Mouse (Mus musculus) hindbrain, embryonic 16.5 days (tissue): ENCODE measurements at regions not wholly inside any gene's neighbourhood (a gene's known extent, or its start where the extent isn't known, plus 50 kb on each side); places are given as distances from the start of the nearest gene placed in this dataset.

Experiments
- ATAC-seq: fragments of 200-750 bp; cut with Nextera tagmentation; 2 replicates; pipeline ENCODE4 v1.8.0; 2017; ENCODE audit warnings: moderate TSS enrichment, moderate library complexity
- H3K27ac ChIP-seq: fragments of 300-500 bp; sonication (generic); 2 replicates; pipeline ENCODE4 v1.5.1; 2014; ENCODE audit warnings: low read depth, mild to moderate bottlenecking, control low read depth, low read length, moderate library complexity
- H3K27me3 ChIP-seq: fragments of 300-500 bp; sonication (generic); replicated peaks from 2 replicates; pipeline ENCODE4 v1.6.1; 2014; ENCODE audit warnings: low read length; ENCODE audit not compliant: control insufficient read depth, insufficient read depth
- H3K36me3 ChIP-seq: fragments of 300-500 bp; sonication (generic); 2 replicates; pipeline ENCODE4 v1.6.1; 2014; ENCODE audit warnings: mild to moderate bottlenecking, low read length, moderate library complexity, mixed read lengths; ENCODE audit not compliant: control insufficient read depth, insufficient read depth
- H3K4me1 ChIP-seq: fragments of 300-500 bp; sonication (generic); 2 replicates; pipeline ENCODE4 v1.6.1; 2014; ENCODE audit warnings: low read depth, low read length; ENCODE audit not compliant: control insufficient read depth, insufficient read depth
- H3K4me2 ChIP-seq: fragments of 300-500 bp; sonication (generic); 2 replicates; pipeline ENCODE4 v1.6.1; 2014; ENCODE audit warnings: mild to moderate bottlenecking, low read length, control low read depth, moderate library complexity
- H3K4me3 ChIP-seq: fragments of 300-500 bp; sonication (generic); 2 replicates; pipeline ENCODE4 v1.5.1; 2014; ENCODE audit warnings: mild to moderate bottlenecking, low read length, control low read depth, moderate library complexity
- H3K9ac ChIP-seq: fragments of 300-500 bp; sonication (generic); 2 replicates; pipeline ENCODE4 v1.6.1; 2014; ENCODE audit warnings: low read depth, mild to moderate bottlenecking, control low read depth, low read length, moderate library complexity
- H3K9me3 ChIP-seq: fragments of 300-500 bp; sonication (generic); 2 replicates; pipeline ENCODE4 v1.6.1; 2014; ENCODE audit warnings: mild to moderate bottlenecking, low read length, moderate library complexity; ENCODE audit not compliant: control insufficient read depth
- WGBS: fragments of 180-500 bp; shearing (Covaris S2); extraction: QIAGEN DNeasy Blood & Tissue Kit; methylation state at CpG from one replicate; pipeline ENCODE4 v1.1.7; 2014; 5-methylcytosine and 5-hydroxymethylcytosine counted together

DNA sequence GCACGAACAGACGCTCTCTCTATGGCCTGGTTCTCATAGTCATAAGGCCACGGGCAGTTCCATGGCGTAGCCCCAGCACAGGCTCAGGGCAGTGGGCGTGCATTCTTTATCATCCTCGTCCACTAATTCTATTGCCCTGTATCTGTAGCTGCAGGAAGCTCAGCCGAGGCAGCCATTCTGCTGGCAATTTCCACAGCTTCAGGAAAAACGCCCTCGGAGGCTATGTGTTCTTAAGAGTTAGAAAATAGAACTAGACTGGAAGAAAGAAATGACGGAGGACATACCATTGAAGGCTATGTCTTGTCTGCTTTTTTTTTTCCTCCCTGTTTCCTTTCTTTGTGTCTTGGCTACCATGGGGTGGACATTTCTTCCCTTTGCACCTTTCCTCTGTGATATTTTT, 205.0 kb upstream of the Nat3 start:
- no peak overlapping the region for H3K9ac ChIP-seq
- H3K27ac ChIP-seq = no peak overlapping the region
- H3K4me1 ChIP-seq = no peaks in the 10 kb centered on the region
- H3K4me2 ChIP-seq = no peak overlapping the region
- 90% methylated on average over 10 of the region's 10 CpGs for WGBS
- no peak for ATAC-seq
- no peaks in the 10 kb centered on the region for H3K27me3 ChIP-seq
- H3K36me3 ChIP-seq = no peaks in the 10 kb centered on the region
- H3K4me3 ChIP-seq = no peak overlapping the region
- no peaks in the 10 kb centered on the region for H3K9me3 ChIP-seq

DNA sequence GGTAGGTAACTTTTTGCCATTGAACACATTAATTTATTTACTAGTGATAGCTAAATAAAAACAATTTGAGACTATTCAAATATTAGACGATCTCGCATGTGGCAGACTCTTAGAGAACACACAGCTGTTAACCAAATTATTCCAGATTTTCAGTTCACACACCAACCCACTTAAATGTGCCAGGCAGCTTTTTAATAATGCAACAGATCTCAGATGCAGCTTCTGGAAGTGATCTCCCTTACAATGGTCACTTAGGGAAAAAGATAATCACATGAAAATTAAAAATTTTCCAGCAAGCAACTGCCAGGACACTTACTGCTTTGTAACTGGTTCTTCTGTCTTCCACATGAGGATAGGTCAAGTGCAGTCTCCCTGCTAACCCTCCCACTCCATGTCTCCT, 203.1 kb upstream of the Nat3 start:
- Histone ChIP-seq H3K4me1 (no peaks in the 10 kb centered on the region), H3K27me3 (no peaks in the 10 kb centered on the region), H3K9ac (no peak overlapping the region), H3K9me3 (no peaks in the 10 kb centered on the region), H3K4me2 (no peak overlapping the region), H3K4me3 (no peak overlapping the region), H3K36me3 (no peaks in the 10 kb centered on the region), H3K27ac (no peak overlapping the region)
- ATAC-seq = no peak
- WGBS = 65% methylated on average over 2 of the region's 2 CpGs

DNA sequence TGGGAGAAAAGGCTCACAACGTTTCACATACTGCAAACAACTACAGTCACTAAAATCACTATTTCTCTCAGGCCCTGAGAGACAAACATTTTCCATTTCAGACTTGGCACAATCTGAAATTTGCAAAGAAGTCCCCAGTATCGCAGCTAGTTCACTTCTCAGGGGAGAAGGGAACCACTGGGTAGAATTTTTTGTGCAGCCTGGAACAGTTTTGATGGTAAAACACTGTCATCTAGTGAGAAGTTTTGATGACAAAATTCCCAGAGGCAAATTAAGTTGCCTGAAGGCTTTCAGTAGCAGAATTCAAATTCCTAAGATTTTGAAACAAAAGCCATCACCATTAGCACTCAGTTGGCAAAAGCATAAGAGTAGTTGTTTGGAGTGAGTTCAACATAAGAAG, 195.2 kb upstream of the Nat3 start:
- WGBS = 81% methylated on average over 2 of the region's 2 CpGs
- H3K9me3 ChIP-seq = no peaks in the 10 kb centered on the region
- H3K36me3 ChIP-seq = no peaks in the 10 kb centered on the region
- no peaks in the 10 kb centered on the region for H3K4me1 ChIP-seq
- no peak overlapping the region for H3K4me3 ChIP-seq
- no peak overlapping the region for H3K9ac ChIP-seq
- no peak overlapping the region for H3K4me2 ChIP-seq
- no peak for ATAC-seq
- H3K27me3 ChIP-seq = no peaks in the 10 kb centered on the region
- H3K27ac ChIP-seq = no peak overlapping the region

- WGBS = 95% methylated on average over 1 of the region's 1 CpGs
- Histone ChIP-seq H3K9ac (no peak overlapping the region), H3K27ac (no peak overlapping the region), H3K4me1 (no peaks in the 10 kb centered on the region), H3K27me3 (no peaks in the 10 kb centered on the region), H3K36me3 (no peaks in the 10 kb centered on the region), H3K9me3 (peaks cover 6% of the 10 kb centered on the region; the same call in 1 of the 2 replicates), H3K4me3 (no peak overlapping the region), H3K4me2 (no peak overlapping the region)
- ATAC-seq = no peak
Observed at GRCm38 (mm10) chr8:67377061-67377460, 146.6 kb upstream of the Nat3 start.

DNA sequence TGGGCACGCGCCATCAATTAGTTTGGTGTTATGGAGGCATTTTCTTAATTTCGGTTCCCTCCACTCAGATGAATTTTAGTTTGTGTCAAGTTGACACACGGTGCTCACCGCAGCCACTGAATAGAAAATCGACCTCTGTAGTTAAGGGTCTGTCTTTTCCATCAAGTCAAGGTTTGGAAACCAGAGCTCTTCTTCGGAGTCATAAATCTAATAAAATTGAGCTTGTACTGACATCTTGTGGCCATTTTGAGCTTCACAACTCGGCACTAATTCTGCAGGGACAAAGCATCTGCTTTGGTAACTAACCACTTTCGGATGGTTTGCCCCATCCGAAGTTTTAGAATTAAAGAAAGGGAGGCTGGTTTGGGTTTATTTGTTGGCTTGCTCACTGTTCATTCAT, 117.7 kb upstream of the Nat3 start:
- Histone ChIP-seq H3K4me2 (no peak overlapping the region), H3K9ac (no peak overlapping the region), H3K4me3 (no peak overlapping the region), H3K27me3 (no peaks in the 10 kb centered on the region), H3K36me3 (no peaks in the 10 kb centered on the region), H3K4me1 (no peaks in the 10 kb centered on the region), H3K27ac (no peak overlapping the region), H3K9me3 (no peaks in the 10 kb centered on the region)
- 43% methylated on average over 10 of the region's 10 CpGs for WGBS
- peak; percentile 80 for ATAC-seq

- Histone ChIP-seq H3K4me2 (no peak overlapping the region), H3K4me3 (no peak overlapping the region), H3K9me3 (no peaks in the 10 kb centered on the region)
Observed at GRCm38 (mm10) chr8:67414826-67415225, 108.8 kb upstream of the Nat3 start.

GRCm38 (mm10) chr8:67422521-67422920, 101.1 kb upstream of the Nat3 start:
- ATAC-seq = no peak
- H3K4me2 ChIP-seq = no peak overlapping the region
- H3K9me3 ChIP-seq = no peaks in the 10 kb centered on the region

More at GRCm38 (mm10) chr8:67414826-67415225, 108.8 kb upstream of the Nat3 start:
- Histone ChIP-seq H3K4me1 (no peaks in the 10 kb centered on the region), H3K9ac (no peak overlapping the region), H3K27me3 (no peaks in the 10 kb centered on the region), H3K36me3 (no peaks in the 10 kb centered on the region), H3K27ac (no peak overlapping the region)
- no peak for ATAC-seq

More at GRCm38 (mm10) chr8:67422521-67422920, 101.1 kb upstream of the Nat3 start:
- H3K4me3 ChIP-seq = no peak overlapping the region
- H3K27me3 ChIP-seq = no peaks in the 10 kb centered on the region
- no peak overlapping the region for H3K9ac ChIP-seq
- no peaks in the 10 kb centered on the region for H3K36me3 ChIP-seq
- no peak overlapping the region for H3K27ac ChIP-seq
- no peaks in the 10 kb centered on the region for H3K4me1 ChIP-seq
- WGBS = 82% methylated on average over 2 of the region's 2 CpGs
